ENCODE assay signal across 27 mouse cellular contexts in the genomic region with DNA sequence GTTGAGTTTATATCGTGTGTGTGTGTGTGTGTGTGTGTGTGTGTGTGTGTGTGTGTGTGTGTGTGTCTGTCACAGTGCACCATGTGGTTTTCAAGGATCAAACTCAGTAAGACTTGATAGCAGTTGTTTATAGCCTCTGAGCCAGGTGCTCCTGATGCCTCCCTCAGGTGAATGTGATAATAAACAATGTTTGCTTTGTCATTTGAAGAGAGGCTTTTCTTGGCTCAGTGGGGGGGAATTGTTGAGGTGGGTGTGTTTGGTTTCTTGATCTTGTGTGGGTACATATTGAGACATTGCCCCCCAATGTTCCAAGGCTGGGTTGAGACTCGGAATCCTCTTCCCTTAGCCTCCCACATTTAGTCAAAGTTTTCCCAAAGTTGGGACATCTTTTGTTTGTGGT. TPM values are rescaled to one million over a fixed set of nuclear protein-coding genes. Genes with fewer than 3 reads are reported as not detected.
"Had no signal": no experiment of that assay in that cellular context is flagged by ENCODE, and none has a peak within 500 bp of the region (broad histone marks: within the 10 kb centered on the region; RNA-seq: fewer than 3 reads in every experiment).

No protein-coding gene starts in this region.

- H3K36me3 ChIP-seq: heart, embryonic 10.5 days; hindbrain, embryonic 15.5 days had no signal

- H3K4me1 ChIP-seq: heart, embryonic 10.5 days; heart, embryonic 12.5 days; hindbrain, embryonic 13.5 days; hindbrain, embryonic 15.5 days; limb, embryonic 10.5 days; limb, embryonic 12.5 days; liver, embryonic 13.5 days; liver, embryonic 15.5 days had no signal

- DNase-seq: gastrocnemius, postnatal 14 days; gastrocnemius, postnatal 36 days; heart, adult 18-20 months; heart, postnatal 10 days; heart, postnatal 36 days; kidney, adult 11 months; kidney, adult 2 months; kidney, adult 9 months; kidney, postnatal 10 days; kidney, postnatal 25 days; kidney, postnatal 4 days; liver; liver, embryonic 13.5 days; liver, postnatal 0 days had no signal

- H3K27ac ChIP-seq: heart, embryonic 10.5 days; hindbrain, embryonic 13.5 days; hindbrain, embryonic 15.5 days; hindbrain, postnatal 0 days; layer of hippocampus, adult 2 months; left cerebral cortex, adult 2 months; limb, embryonic 10.5 days; limb, embryonic 12.5 days; liver, embryonic 13.5 days; liver, embryonic 15.5 days had no signal

- H3K4me3 ChIP-seq: heart, embryonic 10.5 days; heart, embryonic 12.5 days; hindbrain, embryonic 13.5 days; hindbrain, embryonic 15.5 days; layer of hippocampus, adult 2 months; left cerebral cortex, adult 2 months; limb, embryonic 10.5 days; limb, embryonic 12.5 days; liver, embryonic 13.5 days; liver, embryonic 15.5 days had no signal

- H3K27me3 ChIP-seq: heart, embryonic 12.5 days; hindbrain, embryonic 13.5 days; hindbrain, embryonic 15.5 days; limb, embryonic 12.5 days; liver, embryonic 13.5 days; liver, embryonic 15.5 days had no signal

- H3K9ac ChIP-seq: heart, embryonic 12.5 days; hindbrain, embryonic 13.5 days; hindbrain, embryonic 15.5 days; limb, embryonic 12.5 days; liver, embryonic 13.5 days; liver, embryonic 15.5 days; liver, postnatal 0 days had no signal

- H3K9me3 ChIP-seq: heart, embryonic 10.5 days; heart, embryonic 12.5 days; hindbrain, embryonic 13.5 days; hindbrain, embryonic 15.5 days; limb, embryonic 10.5 days; limb, embryonic 12.5 days; liver, embryonic 13.5 days; liver, embryonic 15.5 days had no signal

RNA-seq across cellular contexts. Expression of gene Slc25a18, which starts 30.2 kb away (rescaled TPM):
- total RNA-seq: gastrocnemius, adult 18-20 months; gastrocnemius, postnatal 36 days; hematopoietic stem cell, adult 5-6 weeks had no signal
- polyA plus RNA-seq: intestine, embryonic 16.5 days; limb, embryonic 12.5 days; liver, postnatal 0 days had no signal
